Mouse (Mus musculus) spleen, postnatal 10 days (tissue): ENCODE data around the gene Vcp.

Experiments used
- DNase-seq, 2 experiments: peaks; one replicate each; pipeline ENCODE4 v3.0.0; 2021 to 2022; ENCODE audit warnings: low spot score in 2 of 2

The Vcp gene

GRCm38 (mm10) chr4:43000141-43000986, at the start of gene Vcp:
Gene Vcp (minus strand): TSS chr4:43000507.
- peak; percentile 98 to 99 for DNase-seq

GRCm38 (mm10) chr4:43047231-43047630, 46.9 kb upstream of the Vcp start:
- DNase-seq, result peak in 1 of 2 experiments; percentile 73

GRCm38 (mm10) chr4:43046607-43047006, 46.3 kb upstream of the Vcp start:
- no peak for DNase-seq

- peak; percentile 85 to 95 for DNase-seq
Observed at GRCm38 (mm10) chr4:43045659-43046302, 45.5 kb upstream of the Vcp start, which contains the start of gene Fam214b. Gene Fam214b (minus strand): TSS chr4:43046220.

- DNase-seq, result no peak
Observed at GRCm38 (mm10) chr4:43045285-43045658, 45.0 kb upstream of the Vcp start.

- no peak for DNase-seq
Observed at GRCm38 (mm10) chr4:43044673-43045072, 44.4 kb upstream of the Vcp start.

GRCm38 (mm10) chr4:43043644-43044357, 43.5 kb upstream of the Vcp start:
- peak; percentile 35 to 80 for DNase-seq

GRCm38 (mm10) chr4:43040881-43041547, 40.7 kb upstream of the Vcp start:
- no peak for DNase-seq

GRCm38 (mm10) chr4:43040114-43040572, 39.8 kb upstream of the Vcp start:
- peak; percentile 90 to 99 for DNase-seq

GRCm38 (mm10) chr4:43039609-43040008, 39.3 kb upstream of the Vcp start:
- DNase-seq, result peak in 1 of 2 experiments; percentile 57

- peak; percentile 69 to 70 for DNase-seq
Observed at GRCm38 (mm10) chr4:43038567-43039495, 38.5 kb upstream of the Vcp start.

- peak; percentile 71 to 93 for DNase-seq
Observed at GRCm38 (mm10) chr4:43037860-43038566, 37.7 kb upstream of the Vcp start.

GRCm38 (mm10) chr4:43036356-43036755, 36.0 kb upstream of the Vcp start:
- no peak for DNase-seq

- DNase-seq, result no peak
Observed at GRCm38 (mm10) chr4:43035851-43036250, 35.5 kb upstream of the Vcp start.

GRCm38 (mm10) chr4:43033481-43033880, 33.2 kb upstream of the Vcp start:
- no peak for DNase-seq

- no peak for DNase-seq
Observed at GRCm38 (mm10) chr4:43032501-43032900, 32.2 kb upstream of the Vcp start.

GRCm38 (mm10) chr4:43031237-43031995, 31.1 kb upstream of the Vcp start, which contains the start of gene Stoml2:
Gene Stoml2 (minus strand): TSS chr4:43031710.
- peak; percentile 86 to 95 for DNase-seq

GRCm38 (mm10) chr4:43030780-43031230, 30.5 kb upstream of the Vcp start:
- DNase-seq, result peak in 1 of 2 experiments; percentile 63

- DNase-seq, result no peak
Observed at GRCm38 (mm10) chr4:43030352-43030751, 30.0 kb upstream of the Vcp start.
